Mouse (Mus musculus): ENCODE data around the gene Ppt2. TPM values are rescaled to one million over a fixed set of nuclear protein-coding genes. Genes with fewer than 3 reads are reported as not detected.

Gene Ppt2
- polyA plus RNA-seq, 1 experiment from 2014 or later: 26.4 TPM

- ATAC-seq (ENCODE audit: low FRiP score): no peak
- DNase-seq (ENCODE audit: low spot score, missing footprints): no peak
- Histone ChIP-seq H3K27ac (ENCODE audit: low read depth, low read length) (no peak overlapping the region; the same call in 1 of the 2 replicates), H3K9me3 (ENCODE audit: control insufficient read depth, low read length) (no peaks in the 10 kb centered on the region), H3K36me3 (ENCODE audit: control insufficient read depth, insufficient read depth, low read length) (0 out of 2 replicates have a peak, but pooled peaks cover 5% of the 10 kb centered on the region), H3K4me2 (peak overlapping the region; percentile 67), H3K4me3 (ENCODE audit: low read depth, low read length) (peak overlapping the region; percentile 50), H3K27me3 (ENCODE audit: control insufficient read depth, insufficient read depth, low read length) (no peaks in the 10 kb centered on the region), H3K9ac (ENCODE audit: low read length) (peak overlapping the region; percentile 64), H3K4me1 (ENCODE audit: control insufficient read depth, insufficient read depth, low read length) (peaks cover 24% of the 10 kb centered on the region)
- WGBS: 49% methylated on average over 10 of the region's 10 CpGs
These were observed 17.0 kb upstream of the Ppt2 start for GRCm38 (mm10) chr17:34645256-34645829.

GRCm38 (mm10) chr17:34644608-34645007 is 16.3 kb upstream of the Ppt2 start, which contains the start of gene Fkbpl:
Fkbpl (plus strand) TSS chr17:34644764.
- Histone ChIP-seq H3K27me3 (ENCODE audit: control insufficient read depth, insufficient read depth, low read length) (no peaks in the 10 kb centered on the region), H3K4me3 (ENCODE audit: low read depth, low read length) (peak within 1 kb of the TSS; percentile 50), H3K9ac (ENCODE audit: low read length) (peak within 1 kb of the TSS; percentile 64), H3K27ac (ENCODE audit: low read depth, low read length) (no peak within 1 kb of the TSS; the same call in none of the 2 replicates), H3K36me3 (ENCODE audit: control insufficient read depth, insufficient read depth, low read length) (0 out of 2 replicates have a peak, but pooled peaks cover 4% of the 10 kb centered on the region), H3K9me3 (ENCODE audit: control insufficient read depth, low read length) (no peaks in the 10 kb centered on the region), H3K4me2 (peak within 1 kb of the TSS; percentile 67), H3K4me1 (ENCODE audit: control insufficient read depth, insufficient read depth, low read length) (peaks cover 24% of the 10 kb centered on the region)
- peak; percentile 80 for ATAC-seq (ENCODE audit: low FRiP score)
- WGBS: under 1% methylated on average over 16 of the region's 16 CpGs
- peak; percentile 100 for DNase-seq (ENCODE audit: low spot score, missing footprints)

DNA sequence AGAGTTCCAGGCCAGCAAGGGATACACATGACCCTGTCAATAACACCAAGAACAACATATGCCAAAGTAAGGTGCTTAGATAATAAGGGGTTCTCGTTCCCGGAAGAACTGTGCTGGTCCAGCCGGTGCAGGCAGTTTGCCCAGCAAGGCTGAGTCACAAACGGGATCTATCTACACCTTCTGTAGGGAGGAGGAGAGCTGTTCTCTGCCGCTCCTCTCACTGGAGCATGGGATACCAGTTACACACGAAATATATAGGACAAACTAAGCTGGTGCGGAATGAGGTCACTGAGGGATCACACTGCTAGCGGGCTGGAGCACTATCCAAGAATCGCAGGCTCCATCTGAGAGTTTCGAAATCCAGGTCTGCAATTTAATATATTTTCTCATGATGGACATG is 15.6 kb upstream of the Ppt2 start:
- DNase-seq (ENCODE audit: low spot score, missing footprints): no peak
- ATAC-seq (ENCODE audit: low FRiP score): no peak
- Histone ChIP-seq H3K4me1 (ENCODE audit: control insufficient read depth, insufficient read depth, low read length) (peaks cover 24% of the 10 kb centered on the region), H3K4me3 (ENCODE audit: low read depth, low read length) (no peak overlapping the region), H3K27ac (ENCODE audit: low read depth, low read length) (no peak overlapping the region; the same call in 1 of the 2 replicates), H3K36me3 (ENCODE audit: control insufficient read depth, insufficient read depth, low read length) (0 out of 2 replicates have a peak, but pooled peaks cover under 1% of the 10 kb centered on the region), H3K9ac (ENCODE audit: low read length) (no peak overlapping the region), H3K9me3 (ENCODE audit: control insufficient read depth, low read length) (no peaks in the 10 kb centered on the region), H3K4me2 (no peak overlapping the region), H3K27me3 (ENCODE audit: control insufficient read depth, insufficient read depth, low read length) (no peaks in the 10 kb centered on the region)
- WGBS: 85% methylated on average over 10 of the region's 10 CpGs

DNA sequence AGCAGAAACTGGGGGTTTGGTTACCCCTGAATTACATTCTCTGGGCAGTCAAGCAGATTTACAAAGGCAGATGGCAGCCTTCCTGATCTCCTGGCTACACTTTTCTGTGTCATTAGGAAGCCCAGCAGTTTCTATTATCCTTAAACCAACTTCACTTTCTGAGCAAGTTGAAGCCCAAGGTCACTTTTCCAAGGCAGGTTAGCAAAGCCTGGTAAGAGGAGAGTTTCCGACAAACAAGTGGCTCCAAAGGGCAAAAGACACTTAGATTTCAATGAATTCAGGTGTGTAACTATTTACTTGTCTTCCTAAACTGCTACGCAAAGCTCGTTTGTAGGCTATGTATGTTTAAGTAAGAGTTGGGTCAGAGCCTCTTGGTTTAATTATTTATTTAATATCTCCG is 15.1 kb upstream of the Ppt2 start:
- WGBS: 90% methylated on average over 4 of the region's 4 CpGs
- no peak overlapping the region for H3K27ac ChIP-seq (ENCODE audit: low read depth, low read length)
- DNase-seq (ENCODE audit: low spot score, missing footprints) (no peak), ATAC-seq (ENCODE audit: low FRiP score) (no peak)
- no peak overlapping the region for H3K4me3 ChIP-seq (ENCODE audit: low read depth, low read length)
- H3K36me3 ChIP-seq (ENCODE audit: control insufficient read depth, insufficient read depth, low read length): no peaks in the 10 kb centered on the region
- no peaks in the 10 kb centered on the region for H3K9me3 ChIP-seq (ENCODE audit: control insufficient read depth, low read length)
- H3K9ac ChIP-seq (ENCODE audit: low read length): no peak overlapping the region
- H3K27me3 ChIP-seq (ENCODE audit: control insufficient read depth, insufficient read depth, low read length): no peaks in the 10 kb centered on the region
- no peak overlapping the region for H3K4me2 ChIP-seq
- peaks cover 22% of the 10 kb centered on the region for H3K4me1 ChIP-seq (ENCODE audit: control insufficient read depth, insufficient read depth, low read length)

DNA sequence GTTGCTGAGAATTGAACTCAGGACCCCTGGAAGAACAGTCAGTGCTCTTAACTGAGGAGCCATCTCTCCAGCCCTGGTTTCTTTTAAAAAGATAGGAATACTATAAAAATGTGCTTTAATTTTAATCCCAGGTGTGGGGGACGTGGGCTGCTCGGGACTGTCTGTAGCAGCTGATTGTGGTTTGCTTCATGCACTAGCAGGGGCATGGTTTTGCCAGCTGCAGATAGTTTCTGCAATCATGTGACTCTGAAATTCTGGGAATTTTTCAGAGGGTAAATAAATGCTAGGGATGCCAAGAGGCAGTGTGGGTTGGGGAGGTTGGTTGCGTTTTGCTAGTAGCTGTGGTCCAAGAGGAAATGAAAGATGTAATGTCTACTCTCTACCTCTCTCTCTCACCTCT is 13.6 kb upstream of the Ppt2 start:
- no peaks in the 10 kb centered on the region for H3K36me3 ChIP-seq (ENCODE audit: control insufficient read depth, insufficient read depth, low read length)
- 85% methylated on average over 3 of the region's 3 CpGs for WGBS
- no peak overlapping the region for H3K4me2 ChIP-seq
- no peaks in the 10 kb centered on the region for H3K9me3 ChIP-seq (ENCODE audit: control insufficient read depth, low read length)
- H3K4me1 ChIP-seq (ENCODE audit: control insufficient read depth, insufficient read depth, low read length): peaks cover 14% of the 10 kb centered on the region
- H3K27me3 ChIP-seq (ENCODE audit: control insufficient read depth, insufficient read depth, low read length): no peaks in the 10 kb centered on the region
- H3K27ac ChIP-seq (ENCODE audit: low read depth, low read length): peak overlapping the region; percentile 82
- H3K4me3 ChIP-seq (ENCODE audit: low read depth, low read length): no peak overlapping the region
- DNase-seq (ENCODE audit: low spot score, missing footprints) (no peak), ATAC-seq (ENCODE audit: low FRiP score) (no peak)
- no peak overlapping the region for H3K9ac ChIP-seq (ENCODE audit: low read length)

DNA sequence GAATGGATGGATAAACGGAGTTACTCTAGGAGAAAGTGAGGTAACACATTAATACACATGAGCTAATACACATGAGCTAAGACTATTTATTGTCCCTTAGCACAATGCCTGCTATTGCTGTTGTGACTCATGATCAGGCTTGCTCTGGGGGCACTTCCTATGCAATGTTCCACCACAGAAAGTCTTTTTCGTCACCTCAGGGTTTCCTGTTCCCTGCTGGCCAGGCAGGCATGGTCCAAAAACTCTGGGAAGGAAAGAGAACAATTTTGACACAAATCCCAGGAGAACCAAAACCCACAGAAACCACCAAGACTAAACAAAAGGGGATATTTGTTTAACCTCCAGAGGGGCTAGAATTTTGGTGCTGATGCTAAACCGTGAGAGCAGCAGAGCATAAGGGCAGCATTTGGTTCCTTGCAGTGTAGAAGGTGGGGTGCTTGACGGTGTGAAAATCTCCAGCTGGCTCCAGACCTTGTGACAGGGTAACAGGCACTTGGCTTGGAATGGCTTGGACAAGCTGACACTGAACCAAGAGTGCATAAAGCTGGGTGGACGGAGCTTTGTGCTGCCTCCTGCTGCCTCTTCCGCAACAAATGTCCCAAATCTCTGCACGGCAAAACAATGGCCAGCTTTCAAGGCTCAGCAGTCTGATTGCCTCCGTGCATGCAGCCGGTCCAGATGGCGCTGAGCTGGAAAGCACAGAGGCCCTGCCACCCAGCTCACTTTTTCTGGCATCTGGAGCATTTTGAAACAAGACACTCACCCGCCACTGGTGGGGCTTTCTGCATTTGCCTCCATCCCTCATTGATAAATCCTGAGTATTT is 12.7 kb upstream of the Ppt2 start:
- Histone ChIP-seq H3K4me3 (ENCODE audit: low read depth, low read length) (no peak overlapping the region), H3K27me3 (ENCODE audit: control insufficient read depth, insufficient read depth, low read length) (no peaks in the 10 kb centered on the region), H3K36me3 (ENCODE audit: control insufficient read depth, insufficient read depth, low read length) (no peaks in the 10 kb centered on the region), H3K9me3 (ENCODE audit: control insufficient read depth, low read length) (no peaks in the 10 kb centered on the region), H3K4me2 (no peak overlapping the region; the same call in 1 of the 2 replicates), H3K27ac (ENCODE audit: low read depth, low read length) (peak overlapping the region; percentile 82), H3K9ac (ENCODE audit: low read length) (peak overlapping the region; percentile 53), H3K4me1 (ENCODE audit: control insufficient read depth, insufficient read depth, low read length) (peaks cover 14% of the 10 kb centered on the region)
- DNase-seq (ENCODE audit: low spot score, missing footprints) (peak; percentile 90), ATAC-seq (ENCODE audit: low FRiP score) (peak; percentile 52)
- 13% methylated on average over 11 of the region's 11 CpGs for WGBS

- no peak overlapping the region for H3K27ac ChIP-seq (ENCODE audit: low read depth, low read length)
- no peaks in the 10 kb centered on the region for H3K9me3 ChIP-seq (ENCODE audit: control insufficient read depth, low read length)
- no peak overlapping the region for H3K4me2 ChIP-seq
- H3K9ac ChIP-seq (ENCODE audit: low read length): no peak overlapping the region
- WGBS: 86% methylated on average over 7 of the region's 7 CpGs
- peaks cover 7% of the 10 kb centered on the region for H3K4me1 ChIP-seq (ENCODE audit: control insufficient read depth, insufficient read depth, low read length)
- ATAC-seq (ENCODE audit: low FRiP score) (no peak), DNase-seq (ENCODE audit: low spot score, missing footprints) (no peak)
- H3K27me3 ChIP-seq (ENCODE audit: control insufficient read depth, insufficient read depth, low read length): no peaks in the 10 kb centered on the region
- H3K4me3 ChIP-seq (ENCODE audit: low read depth, low read length): no peak overlapping the region
- H3K36me3 ChIP-seq (ENCODE audit: control insufficient read depth, insufficient read depth, low read length): no peaks in the 10 kb centered on the region
These were observed 11.3 kb upstream of the Ppt2 start for GRCm38 (mm10) chr17:34639461-34640255.

- Histone ChIP-seq H3K9ac (ENCODE audit: low read length) (no peak overlapping the region), H3K36me3 (ENCODE audit: control insufficient read depth, insufficient read depth, low read length) (no peaks in the 10 kb centered on the region), H3K27ac (ENCODE audit: low read depth, low read length) (no peak overlapping the region), H3K4me1 (ENCODE audit: control insufficient read depth, insufficient read depth, low read length) (peaks cover 7% of the 10 kb centered on the region), H3K9me3 (ENCODE audit: control insufficient read depth, low read length) (no peaks in the 10 kb centered on the region), H3K4me3 (ENCODE audit: low read depth, low read length) (no peak overlapping the region), H3K4me2 (no peak overlapping the region), H3K27me3 (ENCODE audit: control insufficient read depth, insufficient read depth, low read length) (peaks cover under 1% of the 10 kb centered on the region; the same call in 1 of the 2 replicates)
- no peak for DNase-seq (ENCODE audit: low spot score, missing footprints)
- WGBS: 60% methylated on average over 3 of the region's 3 CpGs
- no peak for ATAC-seq (ENCODE audit: low FRiP score)
These were observed 9.1 kb upstream of the Ppt2 start for GRCm38 (mm10) chr17:34637459-34637858.

Measured in midbrain, embryonic 11.5 days (tissue).